Mouse (Mus musculus): Measurements from ENCODE around the gene Lman2. TPM values are rescaled to one million over a fixed set of nuclear protein-coding genes. Genes with fewer than 3 reads are reported as not detected.
A peak's percentile ranks its signal among the peaks of the same experiment; 100 is the strongest.

Lman2 gene
- polyA plus RNA-seq, 1 experiment: 107 TPM

- Histone ChIP-seq H3K27me3 (ENCODE audit: control insufficient read depth, insufficient read depth, low read length) (no peaks in the 10 kb centered on the region), H3K27ac (ENCODE audit: insufficient read depth, low read depth, low read length) (no peak overlapping the region), H3K4me1 (ENCODE audit: control insufficient read depth, insufficient read depth, insufficient read length, low read length) (peaks cover 16% of the 10 kb centered on the region), H3K36me3 (ENCODE audit: control insufficient read depth, insufficient read depth, low read length) (no peaks in the 10 kb centered on the region), H3K4me3 (ENCODE audit: low read depth, low read length) (no peak overlapping the region)
- no peak for TF ChIP-seq CTCF (IDR thresholded peaks at IDR 0.05; ENCODE audit: extremely low read depth, insufficient read length, insufficient replicate concordance, low read depth, low read length)
- no peak for TF ChIP-seq POLR2A (IDR thresholded peaks at IDR 0.05; ENCODE audit: low read depth, low read length)
- WGBS: 64% methylated on average over 15 of the region's 15 CpGs
Observed at GRCm38 (mm10) chr13:55403935-55404852, 41.6 kb upstream of the Lman2 start.

- WGBS: 73% methylated on average over 7 of the region's 7 CpGs
- Histone ChIP-seq H3K36me3 (ENCODE audit: control insufficient read depth, insufficient read depth, low read length) (no peaks in the 10 kb centered on the region), H3K27ac (ENCODE audit: insufficient read depth, low read depth, low read length) (no peak overlapping the region), H3K4me1 (ENCODE audit: control insufficient read depth, insufficient read depth, insufficient read length, low read length) (peaks cover 20% of the 10 kb centered on the region), H3K27me3 (ENCODE audit: control insufficient read depth, insufficient read depth, low read length) (no peaks in the 10 kb centered on the region), H3K4me3 (ENCODE audit: low read depth, low read length) (no peak overlapping the region)
- no peak for TF ChIP-seq CTCF (IDR thresholded peaks at IDR 0.05; ENCODE audit: extremely low read depth, insufficient read length, insufficient replicate concordance, low read depth, low read length)
- no peak for TF ChIP-seq POLR2A (IDR thresholded peaks at IDR 0.05; ENCODE audit: low read depth, low read length)
Observed at GRCm38 (mm10) chr13:55403266-55403665, 40.7 kb upstream of the Lman2 start.

- WGBS: 20% methylated on average over 1 of the region's 1 CpGs
- H3K36me3 ChIP-seq (ENCODE audit: control insufficient read depth, insufficient read depth, low read length): no peaks in the 10 kb centered on the region
- TF ChIP-seq POLR2A (IDR thresholded peaks at IDR 0.05; ENCODE audit: low read depth, low read length) (no peak), CTCF (IDR thresholded peaks at IDR 0.05; ENCODE audit: extremely low read depth, insufficient read length, insufficient replicate concordance, low read depth, low read length) (no peak)
- peak overlapping the region; percentile 50 for H3K27ac ChIP-seq (ENCODE audit: insufficient read depth, low read depth, low read length)
- no peaks in the 10 kb centered on the region for H3K27me3 ChIP-seq (ENCODE audit: control insufficient read depth, insufficient read depth, low read length)
- H3K4me3 ChIP-seq (ENCODE audit: low read depth, low read length): no peak overlapping the region
- H3K4me1 ChIP-seq (ENCODE audit: control insufficient read depth, insufficient read depth, insufficient read length, low read length): peaks cover 18% of the 10 kb centered on the region
Observed at GRCm38 (mm10) chr13:55400039-55400346, 37.4 kb upstream of the Lman2 start.

- 24% methylated on average over 5 of the region's 5 CpGs for WGBS
- Histone ChIP-seq H3K4me1 (ENCODE audit: control insufficient read depth, insufficient read depth, insufficient read length, low read length) (peaks cover 18% of the 10 kb centered on the region), H3K36me3 (ENCODE audit: control insufficient read depth, insufficient read depth, low read length) (no peaks in the 10 kb centered on the region), H3K4me3 (ENCODE audit: low read depth, low read length) (no peak overlapping the region), H3K27me3 (ENCODE audit: control insufficient read depth, insufficient read depth, low read length) (no peaks in the 10 kb centered on the region), H3K27ac (ENCODE audit: insufficient read depth, low read depth, low read length) (peak overlapping the region; percentile 62)
- no peak; the same call in 1 of the 2 replicates for TF ChIP-seq POLR2A (IDR thresholded peaks at IDR 0.05; ENCODE audit: low read depth, low read length)
- no peak for TF ChIP-seq CTCF (IDR thresholded peaks at IDR 0.05; ENCODE audit: extremely low read depth, insufficient read length, insufficient replicate concordance, low read depth, low read length)
Observed at GRCm38 (mm10) chr13:55399300-55400038, 36.9 kb upstream of the Lman2 start.

- Histone ChIP-seq H3K27ac (ENCODE audit: insufficient read depth, low read depth, low read length) (no peak within 1 kb of the TSS; the same call in 1 of the 2 replicates), H3K27me3 (ENCODE audit: control insufficient read depth, insufficient read depth, low read length) (no peaks in the 10 kb centered on the region), H3K4me3 (ENCODE audit: low read depth, low read length) (no peak within 1 kb of the TSS), H3K36me3 (ENCODE audit: control insufficient read depth, insufficient read depth, low read length) (no peaks in the 10 kb centered on the region), H3K4me1 (ENCODE audit: control insufficient read depth, insufficient read depth, insufficient read length, low read length) (peaks cover 21% of the 10 kb centered on the region)
- WGBS: 80% methylated on average over 1 of the region's 1 CpGs
- TF ChIP-seq POLR2A (IDR thresholded peaks at IDR 0.05; ENCODE audit: low read depth, low read length) (no peak), CTCF (IDR thresholded peaks at IDR 0.05; ENCODE audit: extremely low read depth, insufficient read length, insufficient replicate concordance, low read depth, low read length) (no peak)
Observed at GRCm38 (mm10) chr13:55398088-55398487, 35.5 kb upstream of the Lman2 start, which contains the start of gene Slc34a1. Slc34a1 (plus strand) TSS chr13:55398187.

- H3K27me3 ChIP-seq (ENCODE audit: control insufficient read depth, insufficient read depth, low read length): no peaks in the 10 kb centered on the region
- no peak overlapping the region for H3K4me3 ChIP-seq (ENCODE audit: low read depth, low read length)
- no peaks in the 10 kb centered on the region for H3K36me3 ChIP-seq (ENCODE audit: control insufficient read depth, insufficient read depth, low read length)
- TF ChIP-seq CTCF (IDR thresholded peaks at IDR 0.05; ENCODE audit: extremely low read depth, insufficient read length, insufficient replicate concordance, low read depth, low read length) (peak; percentile 65; the same call in 1 of the 2 replicates), POLR2A (IDR thresholded peaks at IDR 0.05; ENCODE audit: low read depth, low read length) (no peak)
- 76% methylated on average over 4 of the region's 4 CpGs for WGBS
- H3K4me1 ChIP-seq (ENCODE audit: control insufficient read depth, insufficient read depth, insufficient read length, low read length): peaks cover 17% of the 10 kb centered on the region
- H3K27ac ChIP-seq (ENCODE audit: insufficient read depth, low read depth, low read length): peak overlapping the region; percentile 86; the same call in 1 of the 2 replicates
Observed at GRCm38 (mm10) chr13:55392933-55393332, 30.4 kb upstream of the Lman2 start.

DNA sequence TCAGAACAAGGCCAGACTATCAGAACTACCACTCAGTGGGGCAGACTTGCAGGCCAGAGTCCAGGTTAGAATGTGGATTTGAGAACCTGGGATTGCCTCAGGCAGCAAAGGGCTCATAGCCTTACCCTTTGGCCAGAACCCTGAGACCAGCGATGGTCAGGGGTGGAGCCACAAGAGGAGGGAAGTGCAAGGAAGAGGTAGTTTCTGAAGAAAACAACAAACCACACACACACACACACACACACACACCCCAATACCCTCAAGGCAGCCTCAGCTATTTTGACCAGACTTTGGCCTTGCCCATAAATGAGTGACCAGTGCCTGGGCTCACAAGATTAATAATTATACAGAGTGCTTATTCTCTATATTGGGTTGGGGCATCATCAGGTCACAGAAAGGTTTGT, 29.0 kb upstream of the Lman2 start:
- no peak for TF ChIP-seq CTCF (IDR thresholded peaks at IDR 0.05; ENCODE audit: extremely low read depth, insufficient read length, insufficient replicate concordance, low read depth, low read length)
- TF ChIP-seq POLR2A (IDR thresholded peaks at IDR 0.05; ENCODE audit: low read depth, low read length): no peak
- no peaks in the 10 kb centered on the region for H3K36me3 ChIP-seq (ENCODE audit: control insufficient read depth, insufficient read depth, low read length)
- 25% methylated on average over 1 of the region's 1 CpGs for WGBS
- peaks cover 17% of the 10 kb centered on the region for H3K4me1 ChIP-seq (ENCODE audit: control insufficient read depth, insufficient read depth, insufficient read length, low read length)
- no peak overlapping the region for H3K4me3 ChIP-seq (ENCODE audit: low read depth, low read length)
- H3K27me3 ChIP-seq (ENCODE audit: control insufficient read depth, insufficient read depth, low read length): no peaks in the 10 kb centered on the region
- H3K27ac ChIP-seq (ENCODE audit: insufficient read depth, low read depth, low read length): peak overlapping the region; percentile 96
